Mouse (Mus musculus) limb, embryonic 11.5 days (tissue): Measurements from ENCODE around the gene Uba52. TPM values are rescaled to one million over a fixed set of nuclear protein-coding genes. Genes with fewer than 3 reads are reported as not detected.

Experiments used
- ATAC-seq: fragments of 200-750 bp; cut with Nextera tagmentation; 2 replicates; pipeline ENCODE4 v1.8.0; 2017; ENCODE audit warnings: low read depth; ENCODE audit not compliant: insufficient number of reproducible peaks, low FRiP score, low TSS enrichment
- DNase-seq: peaks from one replicate; pipeline ENCODE4 v3.0.0-alpha.2; 2015; ENCODE audit warnings: low spot score
- H3K27ac ChIP-seq: fragments of 300-500 bp; sonication (generic); replicated peaks from 2 replicates; pipeline ENCODE4 v1.5.1; 2014; ENCODE audit warnings: low read depth, mild to moderate bottlenecking, low read length
- H3K27me3 ChIP-seq: fragments of 300-500 bp; sonication (generic); 2 replicates; pipeline ENCODE4 v1.6.1; 2014; ENCODE audit warnings: mild to moderate bottlenecking, low read length, mixed read lengths; ENCODE audit not compliant: control insufficient read depth, insufficient read depth
- H3K36me3 ChIP-seq: fragments of 300-500 bp; sonication (generic); 2 replicates; pipeline ENCODE4 v1.6.1; 2014; ENCODE audit warnings: mild to moderate bottlenecking, low read length, moderate library complexity, mixed read lengths; ENCODE audit not compliant: control insufficient read depth, insufficient read depth
- H3K4me1 ChIP-seq: fragments of 300-500 bp; sonication (generic); 2 replicates; pipeline ENCODE4 v1.6.1; 2014; ENCODE audit warnings: low read length, mixed read lengths; ENCODE audit not compliant: control insufficient read depth, insufficient read depth
- H3K4me2 ChIP-seq: fragments of 300-500 bp; sonication (generic); 2 replicates; pipeline ENCODE4 v1.6.1; 2014; ENCODE audit warnings: low read depth, mild to moderate bottlenecking, moderate library complexity; ENCODE audit not compliant: severe bottlenecking
- H3K4me3 ChIP-seq: fragments of 300-500 bp; sonication (generic); 2 replicates; pipeline ENCODE4 v1.5.1; 2014; ENCODE audit warnings: low read depth, low read length
- H3K9ac ChIP-seq: fragments of 300-500 bp; sonication (generic); 2 replicates; pipeline ENCODE4 v1.6.1; 2014; ENCODE audit warnings: mild to moderate bottlenecking, low read length
- H3K9me3 ChIP-seq: fragments of 300-500 bp; sonication (generic); 2 replicates; pipeline ENCODE4 v1.6.1; 2016; ENCODE audit warnings: low read length; ENCODE audit not compliant: control insufficient read depth
- WGBS: fragments of 180-500 bp; shearing (Covaris S2); extraction: QIAGEN DNeasy Blood & Tissue Kit; methylation state at CpG from one replicate; pipeline ENCODE4 v1.1.7; 2014; 5-methylcytosine and 5-hydroxymethylcytosine counted together
- polyA plus RNA-seq: library from polyadenylated mRNA; unstranded; fragments of >200 nt; fragmentation: Nextera tagmentation; extraction: Ambion mirVana; gene quantifications from 2 replicates; pipeline ENCODE4 v1.2.1, GENCODE M21; 2014

The Uba52 gene
- polyA plus RNA-seq, 1 experiment from 2014 or later, result 926 TPM

DNA sequence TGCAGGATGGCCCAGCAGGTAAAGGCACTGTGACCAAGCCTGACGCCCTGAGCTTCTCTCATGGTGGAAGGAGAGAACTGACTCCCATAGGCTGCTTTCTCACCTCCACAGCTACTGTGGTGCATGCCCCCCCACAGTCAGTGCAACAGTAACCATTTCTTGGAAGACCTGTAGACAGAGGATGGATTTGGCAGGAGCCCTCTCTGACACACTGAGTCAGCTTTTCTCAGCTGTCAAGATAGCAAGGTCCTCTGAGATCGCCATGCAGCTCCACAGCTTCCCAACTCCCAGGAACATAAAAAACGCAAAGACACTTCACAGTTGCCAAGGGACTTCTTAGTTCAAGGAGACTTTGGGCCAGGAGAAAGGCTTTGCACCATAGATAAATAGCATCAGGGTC lies 52.1 kb downstream of the Uba52 start:
- no peak overlapping the region for H3K4me3 ChIP-seq
- H3K4me2 ChIP-seq, result no peak overlapping the region
- H3K27me3 ChIP-seq, result no peaks in the 10 kb centered on the region
- peaks cover 11% of the 10 kb centered on the region for H3K4me1 ChIP-seq
- no peaks in the 10 kb centered on the region for H3K36me3 ChIP-seq
- no peak for DNase-seq
- no peak for ATAC-seq
- H3K27ac ChIP-seq, result no peak overlapping the region
- H3K9me3 ChIP-seq, result no peaks in the 10 kb centered on the region
- H3K9ac ChIP-seq, result no peak overlapping the region
- WGBS, result 83% methylated on average over 3 of the region's 3 CpGs

Other genes with a start within 250 kb of the Uba52 start
- gene Homer3, start 228.0 kb downstream of the Uba52 start, polyA plus RNA-seq, result 75.2 and 78.6 TPM in 2 replicates
- 55.8 and 62.1 TPM in 2 replicates for gene Ddx49, start 208.3 kb downstream of the Uba52 start, polyA plus RNA-seq
- 263 and 281 TPM in 2 replicates for gene Cope, start 208.3 kb downstream of the Uba52 start, polyA plus RNA-seq
- 4.7 and 6.0 TPM in 2 replicates for gene Cers1, start 195.0 kb downstream of the Uba52 start, polyA plus RNA-seq
- 2.9 and 4.2 TPM in 2 replicates for gene Gdf1, start 181.0 kb downstream of the Uba52 start, polyA plus RNA-seq
- gene Upf1, start 157.5 kb downstream of the Uba52 start, polyA plus RNA-seq, result 23.2 and 25.1 TPM in 2 replicates
- gene Comp, start 137.2 kb downstream of the Uba52 start, polyA plus RNA-seq, result 0.43 and 0.50 TPM in 2 replicates
- 16.6 and 19.8 TPM in 2 replicates for gene Crtc1, start 71.2 kb downstream of the Uba52 start, polyA plus RNA-seq
- gene Klhl26, start 33.8 kb downstream of the Uba52 start, polyA plus RNA-seq, result 18.9 and 21.7 TPM in 2 replicates
- gene Tmem59l, start 23.4 kb downstream of the Uba52 start, polyA plus RNA-seq, result 20.0 and 20.8 TPM in 2 replicates
- gene Crlf1, start 17.6 kb downstream of the Uba52 start, polyA plus RNA-seq, result 85.8 and 102 TPM in 2 replicates
- gene Rex1bd, start 4.0 kb downstream of the Uba52 start, polyA plus RNA-seq, result 126 and 138 TPM in 2 replicates
- 221 and 233 TPM in 2 replicates for gene Fkbp8, start 16.9 kb upstream of the Uba52 start, polyA plus RNA-seq
- 47.0 and 47.6 TPM in 2 replicates for gene Kxd1, start 17.2 kb upstream of the Uba52 start, polyA plus RNA-seq
- gene Ell, start 28.7 kb upstream of the Uba52 start, polyA plus RNA-seq, result 19.5 and 20.1 TPM in 2 replicates
- gene Isyna1, start 83.6 kb upstream of the Uba52 start, polyA plus RNA-seq, result 100 and 114 TPM in 2 replicates
- 167 and 177 TPM in 2 replicates for gene Ssbp4, start 98.1 kb upstream of the Uba52 start, polyA plus RNA-seq
- 0.57 TPM in 2 replicates for gene Lrrc25, start 105.4 kb upstream of the Uba52 start, polyA plus RNA-seq
- 0.15 TPM in 1 of 2 replicates, not detected in the other for gene Gdf15, start 121.7 kb upstream of the Uba52 start, polyA plus RNA-seq
- 48.9 and 59.4 TPM in 2 replicates for gene Pgpep1, start 149.6 kb upstream of the Uba52 start, polyA plus RNA-seq
- 356 and 388 TPM in 2 replicates for gene Lsm4, start 162.4 kb upstream of the Uba52 start, polyA plus RNA-seq
- 104 and 109 TPM in 2 replicates for gene Jund, start 188.1 kb upstream of the Uba52 start, polyA plus RNA-seq
- gene Iqcn, start 192.7 kb upstream of the Uba52 start, polyA plus RNA-seq, result not detected in 2 replicates
- gene Gm3336, start 207.7 kb upstream of the Uba52 start, polyA plus RNA-seq, result not detected in 2 replicates
- 0.08 and 0.13 TPM in 2 replicates for gene Pde4c, start 212.9 kb upstream of the Uba52 start, polyA plus RNA-seq
- gene Rab3a, start 243.9 kb upstream of the Uba52 start, polyA plus RNA-seq, result 11.6 and 12.3 TPM in 2 replicates